In the genomic region with DNA sequence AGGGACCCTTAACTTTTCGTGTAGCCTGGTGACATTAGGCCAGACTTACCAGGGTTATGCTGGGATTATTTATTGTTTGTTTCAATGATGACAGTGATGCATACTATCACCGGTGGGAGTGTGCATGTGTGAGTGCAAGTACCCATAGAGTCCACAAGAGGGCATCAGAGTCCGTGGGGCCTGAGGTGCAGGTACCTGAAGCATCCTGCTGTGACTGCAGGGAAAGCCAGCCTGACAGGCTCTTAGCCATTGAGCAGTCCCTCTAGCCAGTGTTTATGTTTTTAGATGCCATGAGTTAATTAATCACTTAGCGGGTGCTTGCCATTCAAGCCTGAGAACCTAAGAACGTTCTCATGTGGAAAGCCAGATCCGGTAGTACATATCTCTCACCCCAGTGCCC, we compare ENCODE assay signal across 9 mouse cellular contexts.
DNase-seq lines count a peak whose midpoint lies in the region; TF ChIP-seq lines count a peak whose summit lies in the region.
"Had no signal": no experiment of that assay in that cellular context is flagged by ENCODE, and none has a peak within 500 bp of the region (broad histone marks: within the 10 kb centered on the region; RNA-seq: fewer than 3 reads in every experiment).

No protein-coding gene starts in this region.

- peak; percentile 68 for TF ChIP-seq CTCF in layer of hippocampus, adult 2 months (conservative IDR thresholded peaks at IDR 0.05)
- peak; percentile 33 for TF ChIP-seq CTCF in cortical plate, adult 2 months (IDR thresholded peaks at IDR 0.05; ENCODE audit: extremely low read depth, insufficient read depth, low read length)

- H3K27ac ChIP-seq in layer of hippocampus, adult 2 months: no peak overlapping the region
- H3K27ac ChIP-seq in cortical plate, adult 2 months (ENCODE audit: insufficient read depth, low read length): no peak overlapping the region
- H3K27ac ChIP-seq: embryonic facial prominence, embryonic 15.5 days had no signal

- peaks cover 2% of the 10 kb centered on the region; the same call in 1 of the 2 replicates for H3K4me1 ChIP-seq in cortical plate, adult 2 months (ENCODE audit: control insufficient read depth, insufficient read depth, low read length)

- H3K4me3 ChIP-seq in layer of hippocampus, adult 2 months: no peak overlapping the region
- H3K4me3 ChIP-seq in cortical plate, adult 2 months (ENCODE audit: insufficient read depth, low read length): no peak overlapping the region
- H3K4me3 ChIP-seq: embryonic facial prominence, embryonic 15.5 days had no signal

- DNase-seq in layer of hippocampus, adult 2 months (ENCODE audit: low spot score in 2 of 2): no peak
- no peak for DNase-seq in layer of hippocampus, postnatal 25 days (ENCODE audit: extremely low spot score in 1 of 2, low spot score in 1 of 2)
- peak; percentile 36 for DNase-seq in 416B (ENCODE audit: low read depth)
- DNase-seq in CD4-positive helper T cell, adult 2 months (ENCODE audit: low read depth, low spot score): peak; percentile 43
- no peak for DNase-seq in heart, postnatal 4 days
- no peak for DNase-seq in heart, adult 8-10 months (ENCODE audit: low spot score)
- DNase-seq: cerebellum, adult 11-12 months had no signal

- no peak for TF ChIP-seq POLR2A in cortical plate, adult 2 months (IDR thresholded peaks at IDR 0.05; ENCODE audit: extremely low read depth, insufficient read depth, low read length)

Comparison
In these comparisons a context has a peak if more than half of its experiments do, and no peak if none do; other contexts are left out.
1. DNase-seq: peak in 416B (single experiment) and CD4-positive helper T cell, adult 2 months (single experiment); none in layer of hippocampus, adult 2 months (0 of 2), layer of hippocampus, postnatal 25 days (0 of 2), heart, postnatal 4 days (single experiment) and heart, adult 8-10 months (single experiment).